Mouse (Mus musculus) heart, adult 2 months (tissue): ENCODE results near the gene Serpinh1.
"Not testable (repeated sequence)": the region's sequence is repeated elsewhere in the genome, so short reads cannot be mapped to it uniquely, and the experiment has no call there.

Experiments
- CTCF ChIP-seq: fragments of 200-600 bp; IDR thresholded peaks from 2 replicates; pipeline ENCODE4 v1.8.1; 2022; ENCODE audit warnings: antibody characterized with exemption, mild to moderate bottlenecking, moderate library complexity
- POLR2A ChIP-seq: fragments of 200-500 bp; IDR thresholded peaks from 2 replicates; pipeline ENCODE4 v1.6.1; 2011; ENCODE audit warnings: mild to moderate bottlenecking, low read depth, low read length, control low read depth; ENCODE audit not compliant: insufficient read depth

DNA sequence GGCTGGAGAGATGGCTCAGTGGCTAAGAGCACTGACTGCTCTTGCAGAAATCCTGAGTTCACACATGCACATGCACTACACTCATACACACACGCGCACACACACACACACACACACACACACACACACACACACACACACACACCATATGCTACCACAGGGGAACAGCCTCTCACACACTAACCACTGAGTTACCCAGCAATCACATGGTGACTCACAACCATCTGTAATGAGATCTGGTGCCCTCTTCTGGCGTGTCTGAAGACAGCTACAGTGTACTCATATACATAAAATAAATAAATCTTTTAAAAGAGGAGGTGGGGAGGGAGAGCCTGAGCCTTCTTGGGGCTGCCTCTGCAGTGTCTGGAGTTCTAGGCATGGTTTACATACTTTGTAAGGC lies 21.3 kb upstream of the Serpinh1 start:
- TF ChIP-seq CTCF, result peak; percentile 52
- TF ChIP-seq POLR2A, result not testable (repeated sequence)
